Mouse (Mus musculus) A20 (cell line): ENCODE results near the gene Rbm47.

ENCODE experiments used
- DNase-seq: peaks from one replicate; pipeline ENCODE4 v3.0.0-alpha.2; 2011; ENCODE audit warnings: low read depth, low spot score

Rbm47 gene

GRCm38 (mm10) chr5:66125418-66125817, 47.5 kb downstream of the Rbm47 start:
- DNase-seq, result no peak

- no peak for DNase-seq
Observed at GRCm38 (mm10) chr5:66124931-66125330, 48.0 kb downstream of the Rbm47 start.

GRCm38 (mm10) chr5:66124089-66124400, 48.9 kb downstream of the Rbm47 start:
- DNase-seq, result no peak

GRCm38 (mm10) chr5:66123295-66124088, 49.4 kb downstream of the Rbm47 start:
- no peak for DNase-seq

- no peak for DNase-seq
Observed at GRCm38 (mm10) chr5:66121255-66121654, 51.7 kb downstream of the Rbm47 start.

GRCm38 (mm10) chr5:66114751-66115150, 58.2 kb downstream of the Rbm47 start:
- DNase-seq, result peak; percentile 75

GRCm38 (mm10) chr5:66114208-66114607, 58.7 kb downstream of the Rbm47 start:
- peak; percentile 31 for DNase-seq

- no peak for DNase-seq
Observed at GRCm38 (mm10) chr5:66112059-66112458, 60.9 kb downstream of the Rbm47 start.

GRCm38 (mm10) chr5:66106372-66106771, 66.5 kb downstream of the Rbm47 start:
- peak; percentile 39 for DNase-seq

- DNase-seq, result no peak
Observed at GRCm38 (mm10) chr5:66105946-66106345, 67.0 kb downstream of the Rbm47 start.

GRCm38 (mm10) chr5:66105366-66105765, 67.6 kb downstream of the Rbm47 start:
- no peak for DNase-seq

GRCm38 (mm10) chr5:66103386-66103785, 69.5 kb downstream of the Rbm47 start:
- DNase-seq, result no peak

- DNase-seq, result no peak
Observed at GRCm38 (mm10) chr5:66102821-66103220, 70.1 kb downstream of the Rbm47 start.

GRCm38 (mm10) chr5:66101577-66101976, 71.3 kb downstream of the Rbm47 start:
- peak; percentile 37 for DNase-seq

GRCm38 (mm10) chr5:66100322-66100721, 72.6 kb downstream of the Rbm47 start:
- DNase-seq, result no peak

- DNase-seq, result no peak
Observed at GRCm38 (mm10) chr5:66098094-66098871, 74.6 kb downstream of the Rbm47 start.

- no peak for DNase-seq
Observed at GRCm38 (mm10) chr5:66096081-66096480, 76.8 kb downstream of the Rbm47 start.

GRCm38 (mm10) chr5:66095166-66095565, 77.8 kb downstream of the Rbm47 start:
- no peak for DNase-seq

- DNase-seq, result no peak
Observed at GRCm38 (mm10) chr5:66090037-66090436, 82.9 kb downstream of the Rbm47 start.

GRCm38 (mm10) chr5:66089600-66089999, 83.3 kb downstream of the Rbm47 start:
- DNase-seq, result no peak

GRCm38 (mm10) chr5:66088902-66089295, 84.0 kb downstream of the Rbm47 start:
- DNase-seq, result no peak

- DNase-seq, result no peak
Observed at GRCm38 (mm10) chr5:66088247-66088901, 84.5 kb downstream of the Rbm47 start.
